Mouse (Mus musculus) cerebellum, postnatal 14 days (tissue): ENCODE results near the gene Tex19.2.
A peak's percentile ranks its signal among the peaks of the same experiment; 100 is the strongest.
"Not testable (repeated sequence)": the region's sequence is repeated elsewhere in the genome, so short reads cannot be mapped to it uniquely, and the experiment has no call there.

ENCODE experiments used
- DNase-seq, 2 experiments: peaks; one replicate each; pipeline ENCODE4 v3.0.0; 2021; ENCODE audit warnings: mixed read lengths in 2 of 2

Tex19.2 gene

GRCm38 (mm10) chr11:121111051-121111450, 7.4 kb downstream of the Tex19.2 start:
- DNase-seq = no peak

GRCm38 (mm10) chr11:121109986-121110385, 8.5 kb downstream of the Tex19.2 start:
- peak; percentile 50 to 64 for DNase-seq

GRCm38 (mm10) chr11:121108061-121108460, 10.4 kb downstream of the Tex19.2 start:
- DNase-seq = peak; percentile 13 to 20

- DNase-seq = not testable (repeated sequence)
Measured at GRCm38 (mm10) chr11:121107242-121107641, 11.2 kb downstream of the Tex19.2 start.

- DNase-seq = no peak
Measured at GRCm38 (mm10) chr11:121101124-121101805, 17.2 kb downstream of the Tex19.2 start.

GRCm38 (mm10) chr11:121100692-121101091, 17.8 kb downstream of the Tex19.2 start:
- no peak for DNase-seq

GRCm38 (mm10) chr11:121099762-121100161, 18.7 kb downstream of the Tex19.2 start:
- no peak for DNase-seq

GRCm38 (mm10) chr11:121092606-121093585, 25.6 kb downstream of the Tex19.2 start:
- no peak for DNase-seq

GRCm38 (mm10) chr11:121090943-121091342, 27.5 kb downstream of the Tex19.2 start:
- no peak for DNase-seq

- no peak for DNase-seq
Measured at GRCm38 (mm10) chr11:121089756-121090546, 28.5 kb downstream of the Tex19.2 start.

- no peak for DNase-seq
Measured at GRCm38 (mm10) chr11:121088997-121089396, 29.5 kb downstream of the Tex19.2 start.

GRCm38 (mm10) chr11:121086296-121086695, 32.2 kb downstream of the Tex19.2 start:
- no peak for DNase-seq

GRCm38 (mm10) chr11:121085181-121085580, 33.3 kb downstream of the Tex19.2 start:
- no peak for DNase-seq

GRCm38 (mm10) chr11:121082857-121083500, 35.5 kb downstream of the Tex19.2 start:
- DNase-seq = no peak

- no peak for DNase-seq
Measured at GRCm38 (mm10) chr11:121082250-121082649, 36.2 kb downstream of the Tex19.2 start.

GRCm38 (mm10) chr11:121081120-121081519, 37.4 kb downstream of the Tex19.2 start, which contains the start of gene Sectm1a:
Gene Sectm1a (minus strand): TSS chr11:121081220.
- DNase-seq = no peak

- no peak for DNase-seq
Measured at GRCm38 (mm10) chr11:121080330-121080729, 38.1 kb downstream of the Tex19.2 start.

GRCm38 (mm10) chr11:121075655-121076054, 42.8 kb downstream of the Tex19.2 start:
- no peak for DNase-seq

GRCm38 (mm10) chr11:121069662-121070061, 48.8 kb downstream of the Tex19.2 start:
- DNase-seq = not testable (repeated sequence)

- DNase-seq = no peak
Measured at GRCm38 (mm10) chr11:121067895-121068294, 50.6 kb downstream of the Tex19.2 start.
